Mouse (Mus musculus): ENCODE measurements around the gene Unc5a. TPM values are rescaled to one million over a fixed set of nuclear protein-coding genes. Genes with fewer than 3 reads are reported as not detected.

Gene Unc5a
- total RNA-seq, 1 experiment = 0.31 TPM

DNA sequence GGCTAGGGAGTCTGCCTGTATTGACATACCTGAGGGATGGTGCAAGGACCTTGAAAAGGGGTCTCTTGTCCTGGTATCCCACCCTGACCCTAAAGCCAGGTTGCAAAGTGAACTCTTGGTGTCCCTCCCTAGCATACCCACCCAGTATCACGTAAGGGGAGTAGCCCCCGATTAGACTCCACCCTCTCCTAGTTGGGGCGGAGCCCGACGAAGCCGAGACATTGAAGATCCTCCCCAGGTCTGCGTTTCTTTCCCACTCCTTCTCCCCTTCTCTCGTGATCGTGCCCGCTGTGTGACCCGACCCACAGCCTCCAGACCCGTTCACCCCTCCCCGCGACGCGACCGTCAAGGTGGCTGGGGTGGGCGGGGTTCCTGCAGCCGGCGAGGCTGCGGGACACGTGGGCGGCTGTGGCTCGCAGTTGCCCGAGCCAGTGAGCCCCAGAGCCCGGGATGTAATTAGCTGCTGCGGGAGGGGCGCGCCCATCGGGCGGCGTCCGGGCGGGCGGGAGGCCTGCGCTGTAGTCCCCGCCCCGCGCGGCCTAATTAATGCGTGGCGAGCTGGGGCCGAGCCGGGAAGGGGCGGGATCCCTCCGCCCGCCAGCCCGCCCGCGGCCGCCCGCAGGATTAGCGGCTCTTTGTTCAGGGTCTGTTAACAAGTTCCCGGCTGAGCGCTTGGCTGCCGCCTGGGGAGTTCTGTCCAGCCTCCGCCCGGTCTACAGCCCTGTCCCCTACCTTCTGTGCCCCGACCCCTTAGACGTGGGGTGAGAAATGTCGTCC, 6.7 kb downstream of the Unc5a start:
- TF ChIP-seq CHD2 (IDR thresholded peaks at IDR 0.05; ENCODE audit: low read depth, low read length) (no peak), ZNF384 (IDR thresholded peaks at IDR 0.05; ENCODE audit: low read depth, low read length) (no peak), HCFC1 (IDR thresholded peaks at IDR 0.05; ENCODE audit: borderline replicate concordance, insufficient read depth, low read length) (no peak), ZC3H11A (IDR thresholded peaks at IDR 0.05; ENCODE audit: borderline replicate concordance, low read depth, low read length) (no peak), MAFK (IDR thresholded peaks at IDR 0.05; ENCODE audit: insufficient read depth, low read depth, low read length) (no peak)
- Histone ChIP-seq H3K9ac (ENCODE audit: insufficient read depth, low read depth, low read length, poor library complexity, severe bottlenecking) (peak overlapping the region; percentile 71), H3K27ac (ENCODE audit: insufficient read depth, low read depth, low read length, poor library complexity, severe bottlenecking) (no peak overlapping the region), H3K36me3 (ENCODE audit: control insufficient read depth, insufficient read depth, low read length, poor library complexity, severe bottlenecking) (no peaks in the 10 kb centered on the region), H3K4me3 (ENCODE audit: insufficient read depth in 1 of 2, low read depth in 1 of 2, low read length in 2 of 2, poor library complexity in 1 of 2, severe bottlenecking in 1 of 2) (peak overlapping the region; percentile 77), H3K4me1 (ENCODE audit: control insufficient read depth in 2 of 2, insufficient read depth in 2 of 2, low read length in 2 of 2, poor library complexity in 1 of 2) (peaks cover 0 to 6% of the 10 kb centered on the region in 2 experiments; a peak in 1 of 4 replicates), H3K9me3 (ENCODE audit: control insufficient read depth, insufficient read depth, low read depth, low read length) (no peaks in the 10 kb centered on the region)
- DNase-seq (ENCODE audit: low read depth, low spot score) = peak; percentile 36
- in situ Hi-C loops (cut with MboI; ENCODE audit: low sequenced_read_pairs in 2 of 2, unreplicated experiment in 2 of 2) = no loop called here

DNA sequence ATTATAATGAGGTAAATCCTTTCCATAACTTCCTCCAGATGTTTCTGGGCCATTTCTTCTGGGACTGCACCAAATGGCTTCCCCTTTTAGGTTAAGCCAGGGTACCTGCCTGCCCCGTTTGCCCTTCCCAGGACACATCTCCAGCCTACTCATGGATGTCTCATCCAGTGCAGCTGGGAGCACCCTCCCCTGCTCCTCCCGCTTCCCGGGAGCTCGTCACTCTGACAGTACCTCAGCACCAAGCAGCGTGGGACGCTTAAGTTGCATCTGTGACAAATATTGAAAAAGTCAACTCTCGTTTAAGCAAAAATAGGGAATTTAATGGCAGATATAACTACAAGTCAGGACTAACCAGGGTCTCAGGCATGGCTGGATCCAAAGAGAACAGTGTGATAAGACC, 8.1 kb downstream of the Unc5a start:
- Histone ChIP-seq H3K4me3 (ENCODE audit: insufficient read depth in 1 of 2, low read depth in 1 of 2, low read length in 2 of 2, poor library complexity in 1 of 2, severe bottlenecking in 1 of 2) (no peak overlapping the region), H3K9ac (ENCODE audit: insufficient read depth, low read depth, low read length, poor library complexity, severe bottlenecking) (no peak overlapping the region), H3K9me3 (ENCODE audit: control insufficient read depth, insufficient read depth, low read depth, low read length) (no peaks in the 10 kb centered on the region), H3K27ac (ENCODE audit: insufficient read depth, low read depth, low read length, poor library complexity, severe bottlenecking) (no peak overlapping the region), H3K36me3 (ENCODE audit: control insufficient read depth, insufficient read depth, low read length, poor library complexity, severe bottlenecking) (no peaks in the 10 kb centered on the region), H3K4me1 (ENCODE audit: control insufficient read depth in 2 of 2, insufficient read depth in 2 of 2, low read length in 2 of 2, poor library complexity in 1 of 2) (peaks cover 0 to 6% of the 10 kb centered on the region in 2 experiments; a peak in 1 of 4 replicates)
- TF ChIP-seq ZC3H11A (IDR thresholded peaks at IDR 0.05; ENCODE audit: borderline replicate concordance, low read depth, low read length) (no peak), HCFC1 (IDR thresholded peaks at IDR 0.05; ENCODE audit: borderline replicate concordance, insufficient read depth, low read length) (no peak), CHD2 (IDR thresholded peaks at IDR 0.05; ENCODE audit: low read depth, low read length) (no peak), MAFK (IDR thresholded peaks at IDR 0.05; ENCODE audit: insufficient read depth, low read depth, low read length) (no peak), ZNF384 (IDR thresholded peaks at IDR 0.05; ENCODE audit: low read depth, low read length) (no peak)
- in situ Hi-C loops (cut with MboI; ENCODE audit: low sequenced_read_pairs in 2 of 2, unreplicated experiment in 2 of 2) = no loop called here
- no peak for DNase-seq (ENCODE audit: low read depth, low spot score)

DNA sequence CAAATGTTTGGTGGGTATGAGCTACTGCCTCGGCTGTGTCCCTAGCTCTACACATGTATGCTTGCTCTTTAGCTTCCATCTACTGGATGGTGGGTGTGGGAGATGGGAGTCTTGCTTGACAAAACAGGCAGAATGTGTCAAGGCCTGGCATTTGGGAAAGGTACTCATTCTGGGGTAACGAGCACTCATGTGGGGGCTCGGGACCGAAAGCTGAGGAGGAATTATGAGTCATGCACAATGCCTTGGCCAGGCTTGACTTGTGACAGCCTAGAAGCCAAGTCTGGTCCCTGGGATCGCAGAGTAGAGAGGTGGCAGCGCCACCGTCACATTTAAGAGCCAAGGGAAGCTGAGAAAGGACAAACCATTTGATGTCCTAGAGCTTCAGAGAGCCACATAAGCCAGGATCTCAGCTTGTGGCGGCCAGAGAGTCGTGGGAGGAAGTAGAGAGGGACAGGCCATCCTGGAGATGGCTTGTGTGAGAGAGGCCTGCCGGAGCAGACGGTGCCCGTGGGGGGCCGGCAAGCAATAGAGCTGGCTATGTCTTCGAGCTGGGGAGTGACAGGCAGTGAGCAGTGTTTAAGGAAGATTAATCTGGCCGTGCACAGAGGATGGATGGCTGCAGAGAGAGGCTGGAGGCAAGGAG, 10.0 kb downstream of the Unc5a start:
- in situ Hi-C loops (cut with MboI; ENCODE audit: low sequenced_read_pairs in 2 of 2, unreplicated experiment in 2 of 2) = no loop called here
- H3K27ac ChIP-seq (ENCODE audit: insufficient read depth, low read depth, low read length, poor library complexity, severe bottlenecking) = no peak overlapping the region
- TF ChIP-seq HCFC1 (IDR thresholded peaks at IDR 0.05; ENCODE audit: borderline replicate concordance, insufficient read depth, low read length) = no peak
- no peak for TF ChIP-seq MAFK (IDR thresholded peaks at IDR 0.05; ENCODE audit: insufficient read depth, low read depth, low read length)
- no peak for TF ChIP-seq CHD2 (IDR thresholded peaks at IDR 0.05; ENCODE audit: low read depth, low read length)
- TF ChIP-seq ZNF384 (IDR thresholded peaks at IDR 0.05; ENCODE audit: low read depth, low read length) = no peak
- no peak for TF ChIP-seq ZC3H11A (IDR thresholded peaks at IDR 0.05; ENCODE audit: borderline replicate concordance, low read depth, low read length)
- H3K36me3 ChIP-seq (ENCODE audit: control insufficient read depth, insufficient read depth, low read length, poor library complexity, severe bottlenecking) = no peaks in the 10 kb centered on the region
- H3K4me1 ChIP-seq (ENCODE audit: control insufficient read depth in 2 of 2, insufficient read depth in 2 of 2, low read length in 2 of 2, poor library complexity in 1 of 2) = peaks cover 0 to 6% of the 10 kb centered on the region in 2 experiments; a peak in 1 of 4 replicates
- H3K4me3 ChIP-seq (ENCODE audit: insufficient read depth in 1 of 2, low read depth in 1 of 2, low read length in 2 of 2, poor library complexity in 1 of 2, severe bottlenecking in 1 of 2) = no peak overlapping the region
- H3K9me3 ChIP-seq (ENCODE audit: control insufficient read depth, insufficient read depth, low read depth, low read length) = no peaks in the 10 kb centered on the region
- DNase-seq (ENCODE audit: low read depth, low spot score) = no peak
- H3K9ac ChIP-seq (ENCODE audit: insufficient read depth, low read depth, low read length, poor library complexity, severe bottlenecking) = no peak overlapping the region

GRCm38 (mm10) chr13:54959842-54960241, 10.6 kb downstream of the Unc5a start:
- H3K9me3 ChIP-seq (ENCODE audit: control insufficient read depth, insufficient read depth, low read depth, low read length) = no peaks in the 10 kb centered on the region
- no peak for DNase-seq (ENCODE audit: low read depth, low spot score)
- no peak overlapping the region for H3K27ac ChIP-seq (ENCODE audit: insufficient read depth, low read depth, low read length, poor library complexity, severe bottlenecking)
- H3K4me1 ChIP-seq (ENCODE audit: control insufficient read depth in 2 of 2, insufficient read depth in 2 of 2, low read length in 2 of 2, poor library complexity in 1 of 2) = peaks cover 0 to 6% of the 10 kb centered on the region in 2 experiments; a peak in 1 of 4 replicates
- no peak overlapping the region for H3K4me3 ChIP-seq (ENCODE audit: insufficient read depth in 1 of 2, low read depth in 1 of 2, low read length in 2 of 2, poor library complexity in 1 of 2, severe bottlenecking in 1 of 2)
- in situ Hi-C loops (cut with MboI; ENCODE audit: low sequenced_read_pairs in 2 of 2, unreplicated experiment in 2 of 2) = no loop called here
- no peak for TF ChIP-seq ZNF384 (IDR thresholded peaks at IDR 0.05; ENCODE audit: low read depth, low read length)
- no peaks in the 10 kb centered on the region for H3K36me3 ChIP-seq (ENCODE audit: control insufficient read depth, insufficient read depth, low read length, poor library complexity, severe bottlenecking)
- no peak overlapping the region for H3K9ac ChIP-seq (ENCODE audit: insufficient read depth, low read depth, low read length, poor library complexity, severe bottlenecking)
